Mouse (Mus musculus) heart, postnatal 0 days (tissue): ENCODE results near the gene Hddc2.

Experiments used
- CTCF ChIP-seq: IDR thresholded peaks from 2 replicates; pipeline ENCODE4 v1.5.1; 2016; ENCODE audit warnings: antibody characterized with exemption, control low read depth, low read depth
- EP300 ChIP-seq: IDR thresholded peaks from 2 replicates; pipeline ENCODE4 v1.6.1; 2016; ENCODE audit warnings: antibody characterized with exemption, low read depth

DNA sequence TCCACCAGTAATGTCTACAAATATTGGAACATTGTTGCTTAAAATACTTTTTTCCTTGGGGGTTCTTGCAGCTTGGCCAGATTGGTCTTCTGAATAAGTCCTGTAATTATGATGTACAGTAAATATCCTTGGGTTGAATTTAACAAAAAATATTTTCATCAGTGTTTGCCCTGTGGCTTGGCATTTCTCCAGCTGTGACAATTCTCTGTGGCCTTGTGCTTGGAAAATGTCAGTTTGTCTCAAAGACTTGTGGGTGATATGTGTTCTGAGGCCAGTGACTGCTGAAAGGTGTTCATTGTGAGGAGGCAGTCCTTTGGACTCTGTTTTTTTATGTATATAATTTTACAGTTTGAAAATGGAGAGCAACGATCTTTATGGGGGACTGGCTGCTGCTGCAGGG is 16.3 kb downstream of the Hddc2 start:
- no peak for TF ChIP-seq CTCF
- no peak for TF ChIP-seq EP300
